Mouse (Mus musculus) embryonic facial prominence, embryonic 13.5 days (tissue): Measurements from ENCODE around the gene Dab2ip. TPM values are rescaled to one million over a fixed set of nuclear protein-coding genes. Genes with fewer than 3 reads are reported as not detected.

Experiments
- ATAC-seq: fragments of 200-750 bp; cut with Nextera tagmentation; 2 replicates; pipeline ENCODE4 v1.8.0; 2017; ENCODE audit warnings: low read depth; ENCODE audit not compliant: insufficient number of reproducible peaks, insufficient read depth, low FRiP score, low TSS enrichment
- H3K27ac ChIP-seq: fragments of 300-500 bp; sonication (generic); 2 replicates; pipeline ENCODE4 v1.5.1; 2015; ENCODE audit warnings: moderate library complexity, mild to moderate bottlenecking, inconsistent platforms
- H3K27me3 ChIP-seq: fragments of 300-500 bp; sonication (generic); 2 replicates; pipeline ENCODE4 v1.6.1; 2015; ENCODE audit warnings: mild to moderate bottlenecking, inconsistent platforms
- H3K36me3 ChIP-seq: fragments of 300-500 bp; sonication (generic); 2 replicates; pipeline ENCODE4 v1.6.1; 2015; ENCODE audit warnings: mild to moderate bottlenecking, inconsistent platforms
- H3K4me1 ChIP-seq: fragments of 300-500 bp; sonication (generic); 2 replicates; pipeline ENCODE4 v1.6.1; 2015; ENCODE audit warnings: inconsistent platforms
- H3K4me2 ChIP-seq: fragments of 300-500 bp; sonication (generic); 2 replicates; pipeline ENCODE4 v1.6.1; 2015; ENCODE audit warnings: moderate library complexity, mild to moderate bottlenecking, inconsistent platforms
- H3K4me3 ChIP-seq: fragments of 300-500 bp; sonication (generic); 2 replicates; pipeline ENCODE4 v1.5.1; 2015; ENCODE audit warnings: mild to moderate bottlenecking, inconsistent platforms
- H3K9ac ChIP-seq: fragments of 300-500 bp; sonication (generic); 2 replicates; pipeline ENCODE4 v1.6.1; 2015; ENCODE audit warnings: mild to moderate bottlenecking, inconsistent platforms
- H3K9me3 ChIP-seq: fragments of 300-500 bp; sonication (generic); 2 replicates; pipeline ENCODE4 v1.6.1; 2016; ENCODE audit warnings: inconsistent platforms
- WGBS: fragments of 180-500 bp; shearing (Covaris S2); methylation state at CpG from one replicate; pipeline ENCODE4 v1.1.7; 2015; ENCODE audit warnings: mixed read lengths; 5-methylcytosine and 5-hydroxymethylcytosine counted together
- polyA plus RNA-seq: library from polyadenylated mRNA; unstranded; fragments of >200 nt; fragmentation: Nextera tagmentation; extraction: Ambion mirVana; gene quantifications from 2 replicates; pipeline ENCODE4 v1.2.1, GENCODE M21; 2015

The Dab2ip gene
- polyA plus RNA-seq, 1 experiment from 2014 or later = 53.2 TPM

DNA sequence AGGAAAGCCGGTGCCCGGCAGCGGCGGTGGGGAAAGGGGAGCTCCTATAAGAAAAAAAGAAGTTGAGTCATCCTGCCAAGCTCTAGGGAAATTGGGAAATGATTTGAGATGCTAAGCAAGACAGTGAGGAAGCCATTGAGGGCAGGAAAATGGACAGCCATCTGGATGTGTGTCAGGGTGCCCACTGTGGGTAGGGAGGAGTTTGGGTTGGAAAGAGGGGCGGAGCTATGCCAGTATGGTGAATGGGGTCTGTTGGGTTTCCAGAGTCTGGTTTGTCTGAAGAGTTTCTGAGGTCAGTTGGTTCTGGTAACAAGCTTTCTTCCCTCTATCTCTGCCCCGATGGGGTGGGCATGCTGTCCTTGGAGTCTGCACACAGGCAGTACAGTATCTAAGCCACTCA lies 165.2 kb downstream of the Dab2ip start:
- no peaks in the 10 kb centered on the region for H3K9me3 ChIP-seq
- H3K4me3 ChIP-seq = no peak overlapping the region
- no peak overlapping the region for H3K9ac ChIP-seq
- H3K4me2 ChIP-seq = no peak overlapping the region
- peaks cover 95% of the 10 kb centered on the region for H3K36me3 ChIP-seq
- peaks cover 4% of the 10 kb centered on the region for H3K4me1 ChIP-seq
- WGBS = 97% methylated on average over 6 of the region's 6 CpGs
- H3K27ac ChIP-seq = no peak overlapping the region
- no peak for ATAC-seq
- H3K27me3 ChIP-seq = no peaks in the 10 kb centered on the region

DNA sequence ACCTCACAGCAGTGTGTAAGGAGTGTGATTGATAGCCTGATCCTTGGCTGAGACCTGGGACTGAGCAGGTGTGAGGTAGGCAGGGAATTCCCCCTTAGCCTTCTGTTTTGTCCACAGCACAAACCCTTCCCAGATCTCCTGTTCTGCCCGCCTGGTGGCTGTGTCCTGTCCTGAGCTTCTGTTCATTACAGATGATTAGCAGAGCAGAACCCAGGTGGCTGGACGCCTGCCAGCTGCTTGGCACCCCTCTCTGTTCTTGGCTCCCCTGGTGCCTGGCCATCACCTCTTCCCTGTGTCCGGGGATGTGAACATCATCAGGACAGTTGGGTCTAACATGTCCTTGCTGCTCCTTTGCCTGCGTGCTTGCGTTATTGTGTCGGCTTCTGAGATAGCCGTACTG lies 165.6 kb downstream of the Dab2ip start:
- ATAC-seq = no peak

DNA sequence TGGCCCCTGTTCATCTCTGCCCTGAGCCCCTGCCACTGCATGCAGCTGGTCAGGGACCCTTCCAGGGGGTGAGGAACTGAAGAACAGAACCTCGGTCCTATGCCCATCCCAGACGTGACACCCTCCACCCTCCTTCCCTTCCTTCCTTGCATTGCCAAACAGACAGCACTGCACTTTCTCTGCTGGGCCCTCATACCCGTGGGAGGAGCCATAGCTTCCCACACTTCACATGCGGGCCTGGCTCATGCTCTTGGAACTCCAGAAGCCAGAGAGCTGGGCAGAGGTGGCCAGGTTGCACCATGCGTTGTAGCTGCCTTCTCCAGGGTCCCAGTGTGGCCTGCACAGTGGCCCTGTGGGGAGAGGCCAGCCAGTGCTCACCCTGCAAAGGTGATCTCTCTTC lies 170.6 kb downstream of the Dab2ip start:
- H3K27ac ChIP-seq = peak overlapping the region; percentile 61; the same call in 1 of the 2 replicates
- WGBS = 28% methylated on average over 5 of the region's 5 CpGs
- H3K4me2 ChIP-seq = no peak overlapping the region
- H3K9ac ChIP-seq = 0 out of 2 replicates have a peak overlapping the region, but pooled peaks have one; percentile 23
- 0 out of 2 replicates have a peak, but pooled peaks cover 4% of the 10 kb centered on the region for H3K9me3 ChIP-seq
- no peak for ATAC-seq
- peaks cover 83% of the 10 kb centered on the region for H3K36me3 ChIP-seq
- H3K4me3 ChIP-seq = no peak overlapping the region
- H3K27me3 ChIP-seq = no peaks in the 10 kb centered on the region
- peaks cover 24% of the 10 kb centered on the region for H3K4me1 ChIP-seq

More for the DNA sequence above, 165.6 kb downstream of the Dab2ip start:
- Histone ChIP-seq H3K27ac (no peak overlapping the region), H3K36me3 (peaks cover 95% of the 10 kb centered on the region), H3K27me3 (no peaks in the 10 kb centered on the region), H3K4me3 (no peak overlapping the region), H3K4me1 (peaks cover 8% of the 10 kb centered on the region), H3K9me3 (no peaks in the 10 kb centered on the region), H3K9ac (no peak overlapping the region), H3K4me2 (no peak overlapping the region)
- WGBS = 89% methylated on average over 7 of the region's 7 CpGs

DNA sequence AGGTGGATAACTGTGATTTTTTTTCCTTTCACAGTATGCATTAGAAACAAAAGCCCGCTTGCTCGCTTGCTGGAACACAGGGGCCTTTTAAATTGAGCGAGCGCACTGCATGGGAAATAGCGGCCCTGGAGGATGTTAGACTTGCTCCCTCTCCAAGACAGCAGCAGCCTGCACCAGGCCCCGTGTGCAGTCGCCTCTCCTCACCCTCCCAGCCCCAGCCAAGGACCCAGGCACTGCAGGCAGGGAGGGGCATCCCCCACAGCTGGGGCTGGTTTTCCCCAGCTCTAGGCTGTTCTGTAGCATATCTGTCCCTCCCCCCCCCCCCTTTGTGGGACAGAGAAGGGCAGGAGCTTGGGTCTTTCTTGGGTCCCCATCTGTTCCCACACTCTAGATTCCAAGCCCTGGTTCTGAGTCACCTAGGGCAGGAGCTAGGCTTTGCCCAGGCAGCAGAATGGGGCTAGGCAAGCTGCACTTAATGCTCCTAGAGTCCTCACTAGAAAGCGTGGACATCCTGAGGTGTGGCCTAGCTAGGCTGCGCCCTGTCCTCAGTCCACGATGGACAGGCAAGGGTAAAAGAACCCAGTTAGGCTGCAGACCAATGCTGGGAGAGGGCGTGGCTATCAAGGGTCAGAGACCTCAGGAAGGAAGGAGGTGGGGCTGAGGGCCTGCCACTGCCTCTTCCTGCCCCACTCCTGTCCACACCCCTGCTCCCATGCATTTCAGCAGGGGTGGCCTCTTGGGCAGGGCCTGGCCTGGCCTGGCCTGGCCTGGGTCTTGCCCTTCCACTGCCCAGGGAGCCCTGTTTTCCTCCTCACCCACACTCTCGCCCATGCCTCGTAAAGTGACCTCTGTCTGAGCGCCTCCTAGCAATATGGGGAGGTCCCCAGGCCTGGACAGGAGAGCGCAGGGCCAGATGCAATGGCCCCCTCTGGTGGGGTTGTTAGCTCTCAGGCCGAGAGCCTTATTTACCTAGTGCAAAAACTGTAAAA lies 171.3 kb downstream of the Dab2ip start:
- 36% methylated on average over 16 of the region's 16 CpGs for WGBS
- Histone ChIP-seq H3K4me1 (peaks cover 24% of the 10 kb centered on the region), H3K4me2 (no peak overlapping the region), H3K36me3 (peaks cover 78% of the 10 kb centered on the region), H3K27ac (no peak overlapping the region; the same call in 1 of the 2 replicates), H3K9me3 (0 out of 2 replicates have a peak, but pooled peaks cover 4% of the 10 kb centered on the region), H3K9ac (no peak overlapping the region), H3K4me3 (no peak overlapping the region), H3K27me3 (no peaks in the 10 kb centered on the region)
- 0 out of 2 replicates have a peak, but pooled peaks have one; percentile 39 for ATAC-seq

DNA sequence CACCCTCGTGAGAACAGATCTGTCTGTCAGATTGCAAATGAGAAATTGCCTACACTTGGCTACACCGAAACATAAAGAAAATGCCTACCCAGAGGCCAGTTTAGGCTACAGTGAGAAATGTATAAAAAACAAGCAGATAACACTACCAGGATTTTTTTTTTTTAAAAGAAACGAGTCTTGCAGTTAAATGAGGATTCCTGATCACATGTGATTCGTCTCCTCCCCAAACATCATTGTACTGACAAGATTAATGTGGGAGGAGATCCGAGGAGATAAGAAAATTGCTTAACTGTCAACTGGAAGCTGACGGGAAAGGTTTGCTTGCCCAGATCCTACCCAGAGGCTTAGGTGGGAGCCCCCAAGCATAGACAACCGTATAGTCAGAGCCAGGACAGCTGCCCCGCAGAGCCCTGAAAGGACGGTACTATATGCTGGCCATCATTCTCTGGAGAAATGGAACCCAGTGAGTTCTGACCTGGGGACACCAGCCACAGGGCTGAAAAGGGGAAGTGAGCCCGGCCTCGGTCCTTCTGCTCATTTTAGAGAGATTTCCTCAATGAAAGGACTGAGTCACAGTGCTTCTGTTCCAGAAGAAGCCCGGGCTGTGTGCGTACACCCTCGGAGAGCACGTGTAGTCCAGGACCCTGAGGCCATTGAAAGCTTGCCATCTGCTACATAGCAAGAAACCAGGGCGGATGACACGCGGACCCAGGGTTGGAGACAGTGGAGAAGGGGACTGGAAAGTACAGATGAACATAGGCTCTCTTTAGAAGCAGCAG lies 173.8 kb downstream of the Dab2ip start:
- H3K27me3 ChIP-seq = no peaks in the 10 kb centered on the region
- peaks cover 24% of the 10 kb centered on the region for H3K4me1 ChIP-seq
- H3K27ac ChIP-seq = no peak overlapping the region
- 0 out of 2 replicates have a peak, but pooled peaks cover 4% of the 10 kb centered on the region for H3K9me3 ChIP-seq
- H3K36me3 ChIP-seq = peaks cover 56% of the 10 kb centered on the region
- H3K4me3 ChIP-seq = no peak overlapping the region
- WGBS = 73% methylated on average over 18 of the region's 18 CpGs
- no peak overlapping the region for H3K4me2 ChIP-seq
- no peak for ATAC-seq
- no peak overlapping the region for H3K9ac ChIP-seq

DNA sequence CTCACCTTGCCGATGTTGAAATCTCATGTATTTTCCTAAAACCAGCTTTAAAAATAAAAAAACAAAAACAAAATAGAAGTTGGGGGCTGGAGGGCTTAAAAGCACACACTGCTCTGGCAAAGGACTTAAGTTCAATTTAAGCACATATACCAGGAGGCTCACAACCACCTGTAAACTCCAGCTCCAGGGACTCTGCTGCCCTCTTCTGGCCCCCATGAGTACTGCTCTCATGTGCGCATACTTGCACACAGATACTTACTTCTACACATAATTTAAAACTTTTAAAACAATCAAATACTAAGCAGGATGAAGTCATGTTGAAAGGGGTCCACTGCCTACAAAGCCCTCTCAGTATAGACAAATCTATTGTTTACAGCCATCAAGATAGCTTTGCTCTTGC lies 176.9 kb downstream of the Dab2ip start:
- Histone ChIP-seq H3K9ac (no peak overlapping the region), H3K9me3 (0 out of 2 replicates have a peak, but pooled peaks cover 4% of the 10 kb centered on the region), H3K4me3 (no peak overlapping the region), H3K4me2 (no peak overlapping the region), H3K27ac (no peak overlapping the region), H3K27me3 (no peaks in the 10 kb centered on the region), H3K36me3 (peaks cover 25% of the 10 kb centered on the region), H3K4me1 (peaks cover 20% of the 10 kb centered on the region)
- ATAC-seq = no peak
- 98% methylated on average over 2 of the region's 2 CpGs for WGBS

DNA sequence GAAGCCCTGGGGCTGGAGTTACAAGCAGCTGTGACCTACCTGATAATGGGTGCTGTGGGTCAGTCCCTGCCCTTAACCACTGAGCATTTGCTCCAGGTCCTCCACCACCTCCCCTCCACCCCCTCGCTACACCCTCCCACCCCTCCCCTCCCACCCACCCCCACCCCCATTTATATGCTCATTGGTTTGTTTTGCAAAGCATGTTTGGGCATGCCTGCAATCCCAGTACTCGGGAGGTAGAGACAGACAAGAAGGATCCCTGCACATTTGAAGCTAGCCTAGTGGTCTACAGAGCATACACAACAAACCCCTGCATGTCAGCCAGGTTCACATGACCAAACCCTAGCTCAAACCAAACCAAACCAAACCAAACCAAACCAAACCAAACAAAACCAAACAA lies 178.0 kb downstream of the Dab2ip start:
- Histone ChIP-seq H3K9me3 (0 out of 2 replicates have a peak, but pooled peaks cover 4% of the 10 kb centered on the region), H3K4me2 (no peak overlapping the region), H3K27me3 (no peaks in the 10 kb centered on the region), H3K27ac (no peak overlapping the region), H3K4me3 (no peak overlapping the region), H3K9ac (no peak overlapping the region), H3K36me3 (peaks cover 17% of the 10 kb centered on the region), H3K4me1 (peaks cover 29% of the 10 kb centered on the region)
- ATAC-seq = no peak
- WGBS = 74% methylated on average over 2 of the region's 2 CpGs

DNA sequence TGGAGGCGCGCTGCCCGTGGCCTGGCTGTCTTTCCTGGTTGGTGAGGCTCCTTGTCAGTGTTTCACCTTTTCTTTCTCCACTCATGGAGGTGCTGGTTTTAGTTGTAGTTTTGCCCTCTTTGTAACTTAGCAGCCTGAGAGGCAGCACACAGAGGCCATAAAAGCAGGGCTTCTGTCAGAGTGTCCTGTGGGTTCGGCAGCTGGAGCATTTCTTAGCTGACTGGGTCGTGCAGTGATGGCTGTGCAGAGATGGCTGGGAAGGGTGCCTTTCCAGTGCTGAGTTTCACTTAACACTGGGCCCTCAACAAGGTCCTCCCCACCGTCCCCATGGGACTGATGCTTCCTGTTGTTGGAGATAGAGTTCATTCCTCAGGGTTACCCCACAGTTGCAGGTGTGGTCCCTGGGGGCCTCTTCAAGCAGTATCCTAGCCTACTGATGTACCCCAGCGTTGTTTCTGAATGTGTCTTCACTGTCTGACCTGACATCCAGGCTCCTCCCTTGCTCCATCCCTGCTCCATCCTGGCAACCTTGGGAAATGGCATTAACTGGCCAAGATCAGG lies 179.5 kb downstream of the Dab2ip start:
- Histone ChIP-seq H3K27ac (no peak overlapping the region), H3K4me3 (no peak overlapping the region), H3K9ac (no peak overlapping the region), H3K4me2 (no peak overlapping the region), H3K27me3 (no peaks in the 10 kb centered on the region), H3K9me3 (0 out of 2 replicates have a peak, but pooled peaks cover 4% of the 10 kb centered on the region), H3K4me1 (peaks cover 33% of the 10 kb centered on the region), H3K36me3 (0 out of 2 replicates have a peak, but pooled peaks cover 4% of the 10 kb centered on the region)
- no peak for ATAC-seq
- 77% methylated on average over 7 of the region's 7 CpGs for WGBS

DNA sequence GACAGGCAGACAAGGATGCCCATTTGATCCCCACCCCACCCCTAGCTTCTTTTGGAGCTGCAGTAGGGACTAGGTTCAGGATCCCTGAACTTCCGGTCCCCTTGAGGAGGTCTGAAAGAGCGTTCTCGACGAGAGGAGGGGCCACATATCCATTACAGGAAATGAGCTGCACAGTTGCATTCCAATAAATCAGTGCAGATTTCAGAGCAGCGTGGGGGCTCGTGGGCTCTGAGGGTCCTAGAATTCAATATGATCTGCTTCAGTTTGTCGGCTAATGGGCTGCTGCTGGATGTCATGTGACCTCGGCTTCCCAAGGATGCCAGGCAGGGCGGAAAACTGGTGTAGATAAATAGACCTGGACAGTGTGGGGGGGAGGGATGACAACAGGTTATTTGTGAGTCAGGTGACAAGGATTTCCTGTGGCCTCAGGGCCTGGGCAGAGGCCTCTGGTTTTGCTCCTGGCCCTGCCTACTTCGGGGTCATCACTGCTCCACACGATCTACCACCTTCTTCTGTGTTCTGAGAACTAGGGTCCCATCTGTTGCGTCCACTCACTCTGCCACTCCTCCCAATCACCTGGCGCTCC lies 181.7 kb downstream of the Dab2ip start:
- H3K4me3 ChIP-seq = no peak overlapping the region
- peak; percentile 44; the same call in 1 of the 2 replicates for ATAC-seq
- H3K27me3 ChIP-seq = no peaks in the 10 kb centered on the region
- H3K9me3 ChIP-seq = no peaks in the 10 kb centered on the region
- H3K27ac ChIP-seq = peak overlapping the region; percentile 51
- no peaks in the 10 kb centered on the region for H3K36me3 ChIP-seq
- H3K9ac ChIP-seq = 0 out of 2 replicates have a peak overlapping the region, but pooled peaks have one; percentile 3
- H3K4me1 ChIP-seq = peaks cover 33% of the 10 kb centered on the region
- peak overlapping the region; percentile 35 for H3K4me2 ChIP-seq
- 31% methylated on average over 13 of the region's 13 CpGs for WGBS

DNA sequence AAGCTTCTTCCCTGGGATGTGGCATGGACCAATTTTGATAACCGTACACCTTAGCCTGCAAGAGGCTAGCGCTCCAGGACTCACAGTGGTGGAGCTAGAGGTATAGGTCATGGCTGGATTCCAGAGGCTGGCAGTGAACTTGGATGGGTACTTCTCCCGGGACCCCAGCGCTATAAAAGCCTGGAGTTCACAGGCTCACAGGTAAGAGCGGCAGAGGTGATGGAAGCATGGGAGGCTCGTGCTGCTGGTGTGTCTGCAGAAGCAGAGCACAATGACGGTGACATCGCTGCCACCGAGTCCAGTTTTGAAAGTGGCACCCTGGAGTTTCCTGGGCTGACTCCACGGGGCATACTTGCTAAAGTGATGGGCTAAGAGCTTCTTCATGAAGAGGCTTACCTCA lies 187.8 kb downstream of the Dab2ip start:
- no peaks in the 10 kb centered on the region for H3K27me3 ChIP-seq
- H3K4me2 ChIP-seq = no peak overlapping the region
- H3K9me3 ChIP-seq = no peaks in the 10 kb centered on the region
- H3K4me1 ChIP-seq = peaks cover 33% of the 10 kb centered on the region
- H3K4me3 ChIP-seq = no peak overlapping the region
- no peak for ATAC-seq
- H3K27ac ChIP-seq = no peak overlapping the region
- H3K36me3 ChIP-seq = no peaks in the 10 kb centered on the region
- H3K9ac ChIP-seq = no peak overlapping the region
- WGBS = 83% methylated on average over 10 of the region's 10 CpGs

DNA sequence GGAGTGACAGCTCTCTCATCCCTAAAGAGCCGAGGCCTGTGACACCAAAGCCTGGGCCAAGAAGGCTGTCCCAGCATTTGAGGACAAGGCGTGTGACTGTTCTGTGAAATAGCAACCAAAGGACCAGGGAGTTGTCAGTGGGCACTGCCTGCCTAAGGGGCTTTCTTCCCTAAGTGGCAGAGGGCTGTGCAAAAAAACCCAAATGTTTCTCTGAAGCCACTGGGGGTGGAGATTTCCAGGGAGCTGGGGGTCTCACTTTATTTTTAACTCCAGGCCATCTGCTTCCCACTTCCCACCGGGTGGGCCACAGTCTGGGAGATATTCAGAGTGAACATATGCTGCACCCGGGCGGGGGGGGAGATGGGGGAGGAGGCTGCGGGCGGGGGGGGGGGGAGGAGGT lies 188.6 kb downstream of the Dab2ip start:
- H3K27ac ChIP-seq = peak overlapping the region; percentile 1; the same call in 1 of the 2 replicates
- no peak overlapping the region for H3K4me2 ChIP-seq
- H3K9ac ChIP-seq = no peak overlapping the region
- ATAC-seq = no peak
- no peaks in the 10 kb centered on the region for H3K9me3 ChIP-seq
- no peak overlapping the region for H3K4me3 ChIP-seq
- no peaks in the 10 kb centered on the region for H3K27me3 ChIP-seq
- H3K36me3 ChIP-seq = no peaks in the 10 kb centered on the region
- peaks cover 27% of the 10 kb centered on the region for H3K4me1 ChIP-seq
- WGBS = 32% methylated on average over 6 of the region's 7 CpGs
